Mouse (Mus musculus): ENCODE measurements around the gene Myadm.

Myadm gene

GRCm38 (mm10) chr7:3317704-3318103 is 28.8 kb downstream of the Myadm start:
- no peak for DNase-seq (ENCODE audit: low spot score)

DNA sequence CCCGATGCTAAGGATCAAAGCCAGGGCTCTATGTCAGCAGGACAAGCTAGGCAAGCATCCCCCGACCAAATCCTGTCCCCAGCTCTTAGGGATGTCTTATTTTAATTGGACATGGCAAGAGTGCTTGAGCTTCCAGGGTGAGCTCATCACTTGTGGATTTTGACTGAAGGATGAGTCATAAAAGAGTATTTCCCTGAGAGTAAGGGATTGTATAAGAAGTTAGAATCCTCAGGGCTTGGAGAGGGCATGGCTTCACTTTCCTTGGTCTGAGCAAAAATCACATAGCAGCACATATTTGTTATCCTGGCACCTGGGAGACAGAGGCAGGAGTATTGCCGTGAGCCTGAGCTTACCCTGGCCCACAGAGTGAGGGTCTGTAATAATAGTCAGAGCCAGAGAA is 32.0 kb downstream of the Myadm start:
- no peak for DNase-seq (ENCODE audit: low spot score)

- DNase-seq (ENCODE audit: low spot score), result no peak
These were observed 34.9 kb downstream of the Myadm start for GRCm38 (mm10) chr7:3323826-3324225.

DNA sequence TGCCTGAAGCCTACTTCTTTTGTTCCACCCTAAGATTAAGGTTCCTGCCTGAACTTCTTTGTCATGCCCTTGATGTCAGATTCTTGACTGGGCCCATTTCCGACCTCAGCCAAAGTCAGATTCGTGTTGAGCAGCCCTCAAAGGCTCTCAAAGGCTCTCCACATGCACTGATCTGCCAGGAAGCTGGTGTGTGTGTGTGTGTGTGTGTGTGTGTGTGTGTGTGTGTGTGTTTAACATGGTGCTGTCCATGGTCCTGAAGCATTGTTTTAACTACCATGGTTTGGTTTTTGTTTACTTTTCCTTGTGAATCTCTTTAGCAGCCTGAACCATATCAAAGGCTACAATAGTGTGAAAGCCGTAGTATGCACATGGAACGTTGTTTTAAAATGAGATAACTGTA is 39.1 kb downstream of the Myadm start:
- DNase-seq (ENCODE audit: low spot score), result no peak

DNA sequence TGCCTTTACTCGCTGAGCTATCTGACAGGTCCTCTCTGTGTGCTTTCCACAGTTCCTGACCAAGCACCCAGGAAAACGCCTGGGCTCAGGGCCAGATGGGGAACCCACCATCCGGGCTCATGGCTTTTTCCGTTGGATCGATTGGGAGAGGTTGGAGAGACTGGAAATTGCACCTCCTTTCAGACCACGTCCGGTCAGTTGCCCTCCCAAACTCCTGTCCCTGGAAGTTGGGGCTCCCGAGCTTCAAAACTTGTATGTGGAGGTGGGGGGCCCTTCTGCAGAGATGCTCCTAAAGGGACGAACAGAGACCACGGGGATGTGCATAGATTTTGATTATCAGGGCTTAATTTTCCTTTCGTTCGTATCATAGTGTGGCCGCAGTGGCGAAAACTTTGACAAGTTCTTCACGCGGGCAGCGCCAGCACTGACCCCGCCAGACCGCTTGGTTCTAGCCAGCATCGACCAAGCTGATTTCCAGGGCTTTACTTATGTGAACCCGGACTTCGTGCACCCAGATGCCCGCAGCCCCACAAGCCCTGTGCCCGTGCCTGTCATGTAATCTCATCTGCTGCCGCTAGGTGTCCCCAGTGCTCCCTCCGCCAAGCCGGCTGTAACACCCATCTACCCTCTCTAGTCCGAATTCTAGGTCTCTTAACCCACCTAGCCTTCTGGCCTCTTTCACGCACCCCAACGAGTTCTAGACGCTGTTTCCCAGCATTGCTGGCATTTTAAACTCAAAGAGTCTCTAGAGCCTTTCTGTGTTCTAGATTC is 41.1 kb downstream of the Myadm start:
- no peak for DNase-seq (ENCODE audit: low spot score)

DNA sequence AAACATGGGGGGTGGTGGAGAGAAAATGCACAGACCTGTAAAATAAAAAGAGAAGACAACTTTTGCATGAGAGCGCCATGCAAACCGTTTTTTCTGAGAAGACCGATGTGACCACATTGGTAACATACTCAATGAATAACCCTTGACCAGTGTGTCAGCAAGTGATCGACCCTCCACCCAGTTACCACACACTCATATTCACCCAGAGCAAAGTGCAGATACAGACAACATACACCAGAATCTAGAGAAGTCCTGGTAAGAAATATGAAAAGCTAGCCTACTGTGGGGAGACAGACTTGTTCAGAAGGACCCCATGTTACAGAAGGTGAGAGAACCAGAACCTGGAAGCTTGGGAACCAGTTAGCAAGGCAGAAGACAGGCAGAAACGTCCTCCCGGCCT is 42.3 kb downstream of the Myadm start:
- no peak for DNase-seq (ENCODE audit: low spot score)

DNA sequence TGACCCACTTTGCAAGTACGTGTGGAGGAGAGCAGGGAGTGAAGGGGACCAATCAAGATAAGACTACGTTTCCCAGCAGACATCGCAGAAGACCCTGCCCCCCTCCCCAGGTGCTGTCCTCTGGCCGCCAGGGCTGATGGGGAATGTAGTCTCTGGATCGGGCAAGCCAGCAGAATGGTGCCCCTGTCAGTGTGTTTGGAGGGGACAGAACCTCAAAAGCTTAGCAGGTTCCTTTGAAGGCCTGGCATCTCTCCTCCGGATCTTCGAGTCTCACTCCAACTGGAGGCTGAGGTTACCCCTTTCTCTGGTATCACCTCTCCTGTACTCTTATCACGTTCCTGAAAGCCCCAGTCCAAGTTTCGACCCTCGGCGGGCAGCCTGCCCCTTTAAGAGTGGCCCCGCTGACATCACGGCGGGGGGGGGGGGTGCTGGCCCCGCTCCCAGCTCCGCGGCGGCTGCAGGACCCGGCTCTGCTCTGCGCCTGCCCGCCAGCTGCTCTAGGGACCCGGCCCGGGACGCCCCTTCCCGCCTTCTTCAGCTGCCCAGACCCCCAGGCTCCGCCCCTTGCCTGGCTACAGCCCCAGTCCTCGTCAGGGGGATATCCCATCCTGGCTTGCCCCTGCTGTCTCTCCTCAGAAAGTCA is 42.8 kb downstream of the Myadm start:
- no peak for DNase-seq (ENCODE audit: low spot score)

GRCm38 (mm10) chr7:3332224-3332615 is 43.3 kb downstream of the Myadm start:
- no peak for DNase-seq (ENCODE audit: low spot score)

- no peak for DNase-seq (ENCODE audit: low spot score)
These were observed 44.0 kb downstream of the Myadm start, which contains the start of gene Cacng7 for GRCm38 (mm10) chr7:3332619-3333521. Cacng7 (plus strand) TSS chr7:3332955.

DNA sequence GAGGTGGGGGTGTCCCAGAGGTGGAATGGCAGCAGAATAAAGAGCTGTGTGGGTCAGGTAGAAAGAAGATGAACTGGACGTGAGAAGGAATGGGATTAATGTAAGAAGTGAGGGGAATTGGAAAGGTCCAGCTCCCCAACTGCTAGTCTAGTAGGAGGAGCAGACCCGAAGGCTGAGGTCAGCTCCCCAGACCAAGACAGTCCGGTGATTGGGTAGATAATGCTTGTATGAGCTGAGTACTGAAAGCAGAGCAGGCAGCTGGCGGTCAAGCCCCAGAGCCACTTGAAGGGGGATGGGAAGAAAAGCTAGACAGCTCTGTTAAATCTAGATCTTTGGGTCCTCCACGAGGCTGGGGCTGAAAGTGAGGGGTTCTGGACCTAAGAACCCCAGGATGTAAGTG is 44.7 kb downstream of the Myadm start:
- no peak for DNase-seq (ENCODE audit: low spot score)

DNA sequence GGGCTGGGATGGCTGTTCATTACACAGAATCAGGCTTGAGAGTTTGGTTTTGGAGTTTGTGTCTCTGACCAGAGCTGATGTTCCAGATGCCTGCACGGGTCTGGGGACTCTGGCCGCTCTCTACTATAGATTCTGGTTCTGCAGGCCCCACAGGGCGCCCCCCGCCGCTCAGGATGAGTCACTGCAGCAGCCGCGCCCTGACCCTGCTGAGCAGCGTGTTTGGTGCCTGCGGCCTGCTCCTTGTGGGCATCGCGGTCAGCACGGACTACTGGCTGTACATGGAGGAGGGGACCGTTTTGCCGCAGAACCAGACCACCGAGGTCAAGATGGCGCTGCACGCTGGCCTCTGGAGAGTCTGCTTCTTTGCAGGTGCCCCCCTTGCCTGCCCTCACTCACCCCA is 47.5 kb downstream of the Myadm start:
- DNase-seq (ENCODE audit: low spot score), result no peak

- no peak for DNase-seq (ENCODE audit: low spot score)
These were observed 49.5 kb downstream of the Myadm start for GRCm38 (mm10) chr7:3338286-3338935.

DNA sequence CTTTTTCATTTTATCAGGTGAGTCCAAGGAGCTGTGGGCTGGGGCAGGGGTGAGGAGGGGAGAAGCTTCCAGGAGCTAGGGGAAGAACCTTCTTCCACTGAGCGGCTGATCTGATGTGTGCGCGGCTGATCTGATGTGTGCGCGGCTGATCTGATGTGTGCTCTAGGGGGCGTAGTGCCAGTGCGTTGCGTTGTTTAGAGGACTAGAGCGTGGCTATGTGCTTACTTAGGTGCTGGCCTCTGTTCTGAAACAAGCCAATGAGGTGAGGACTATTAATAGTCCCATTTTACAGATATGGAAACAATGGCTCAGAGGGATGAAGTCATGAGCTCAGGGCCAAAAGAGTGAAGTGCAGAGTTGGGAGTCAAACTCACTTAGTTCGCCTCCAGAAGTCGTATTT is 50.1 kb downstream of the Myadm start:
- no peak for DNase-seq (ENCODE audit: low spot score)

GRCm38 (mm10) chr7:3343861-3344260 is 55.0 kb downstream of the Myadm start:
- no peak for DNase-seq (ENCODE audit: low spot score)

DNA sequence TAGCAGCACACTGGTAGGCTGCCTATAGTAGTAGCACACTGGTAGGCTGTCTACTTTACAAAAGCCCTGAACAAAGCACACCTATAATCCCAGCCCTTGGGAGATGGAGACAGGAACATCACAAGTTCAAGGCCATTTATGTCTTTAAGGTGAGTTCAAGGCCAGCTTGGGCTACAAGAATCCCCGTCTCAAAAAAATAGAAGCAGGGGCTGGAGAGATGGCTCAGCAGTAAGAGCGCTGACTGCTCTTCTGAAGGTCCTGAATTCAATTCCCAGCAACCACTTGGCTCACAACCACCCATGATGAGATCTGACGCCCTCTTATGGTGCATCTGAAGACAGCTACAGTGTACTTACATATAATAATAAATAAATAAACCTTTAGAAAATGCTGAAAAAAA is 56.4 kb downstream of the Myadm start:
- no peak for DNase-seq (ENCODE audit: low spot score)

DNA sequence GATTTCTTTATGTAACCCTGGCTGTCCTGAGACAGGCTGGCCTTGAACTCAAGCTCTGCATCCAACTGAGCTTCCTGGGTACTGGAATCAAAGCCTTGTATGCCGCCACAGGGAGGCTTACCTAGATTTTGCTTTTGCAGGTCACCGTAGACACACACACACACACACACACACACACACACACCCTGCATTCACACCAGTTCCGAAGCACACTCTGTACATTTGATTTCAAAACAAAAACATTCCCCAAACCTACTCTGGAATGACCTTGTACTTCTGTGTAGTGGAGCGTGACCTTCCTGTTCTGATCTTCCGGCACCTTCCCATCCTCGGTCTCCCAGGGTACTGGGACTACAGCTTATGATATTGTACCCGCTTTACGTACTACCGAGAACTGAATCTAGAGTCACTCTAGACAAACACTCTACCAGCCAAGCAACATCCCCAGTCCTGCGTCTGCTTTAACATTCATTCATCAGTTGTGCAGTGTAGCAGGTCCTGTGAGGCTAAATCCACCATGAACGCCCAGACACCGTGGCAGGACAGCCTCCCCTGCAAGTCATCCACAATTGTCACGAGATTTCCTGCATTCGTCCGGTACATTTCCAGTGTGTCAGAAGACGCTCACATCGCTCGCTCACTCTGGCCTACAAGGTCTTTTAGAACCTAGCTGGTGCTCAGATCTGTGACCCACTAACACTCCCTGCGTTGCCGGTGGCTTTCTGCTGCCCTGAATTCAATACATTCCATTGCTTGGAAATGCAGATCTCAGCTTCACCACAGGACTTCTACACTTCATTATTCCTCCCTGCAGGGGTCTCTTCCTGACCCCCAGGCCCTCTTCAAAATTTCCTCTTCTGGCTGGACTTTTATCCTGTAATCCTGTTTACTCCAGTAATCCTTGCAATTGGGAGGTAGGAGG is 58.7 kb downstream of the Myadm start:
- DNase-seq (ENCODE audit: low spot score), result no peak

DNA sequence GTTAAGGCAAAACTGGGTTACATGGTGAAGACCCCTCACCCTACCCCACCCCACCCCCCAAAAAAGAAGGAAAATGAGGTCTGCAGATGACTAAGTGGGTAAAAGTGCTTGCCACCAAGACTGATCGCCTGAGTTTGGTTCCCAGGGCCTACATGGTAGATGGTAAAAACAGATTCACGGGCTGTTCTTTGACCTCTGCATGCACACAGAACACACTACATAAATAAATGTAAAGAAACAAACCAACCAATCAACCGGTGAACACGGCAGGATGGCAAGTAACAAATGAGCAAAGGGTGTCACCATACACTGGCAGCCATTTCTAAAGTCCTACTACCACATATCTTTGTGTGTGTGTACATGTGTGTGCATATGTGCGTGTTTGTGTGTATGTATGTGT is 59.4 kb downstream of the Myadm start:
- no peak for DNase-seq (ENCODE audit: low spot score)

- DNase-seq (ENCODE audit: low spot score), result no peak
These were observed 60.9 kb downstream of the Myadm start for GRCm38 (mm10) chr7:3349775-3350174.
